Mouse (Mus musculus) skeletal muscle tissue, adult 2 months (tissue): ENCODE results near the gene Nomo1.

Experiments used
- DNase-seq: peaks from one replicate; pipeline ENCODE4 v3.0.0-alpha.2; 2012; ENCODE audit warnings: low read depth, low spot score

Nomo1 gene

GRCm38 (mm10) chr7:46033109-46033869 lies at the start of gene Nomo1:
Gene Nomo1, plus strand, starts transcription at chr7:46033698.
- peak; percentile 97 for DNase-seq

GRCm38 (mm10) chr7:45986893-45987292 lies 46.6 kb upstream of the Nomo1 start:
- no peak for DNase-seq

GRCm38 (mm10) chr7:45988344-45988743 lies 45.2 kb upstream of the Nomo1 start:
- no peak for DNase-seq

- DNase-seq, result no peak
Observed at GRCm38 (mm10) chr7:45992470-45992869, 41.0 kb upstream of the Nomo1 start.

- no peak for DNase-seq
Observed at GRCm38 (mm10) chr7:46000577-46000976, 32.9 kb upstream of the Nomo1 start.

- DNase-seq, result no peak
Observed at GRCm38 (mm10) chr7:46002748-46003147, 30.8 kb upstream of the Nomo1 start.

GRCm38 (mm10) chr7:46009578-46009977 lies 23.9 kb upstream of the Nomo1 start:
- peak; percentile 35 for DNase-seq

DNA sequence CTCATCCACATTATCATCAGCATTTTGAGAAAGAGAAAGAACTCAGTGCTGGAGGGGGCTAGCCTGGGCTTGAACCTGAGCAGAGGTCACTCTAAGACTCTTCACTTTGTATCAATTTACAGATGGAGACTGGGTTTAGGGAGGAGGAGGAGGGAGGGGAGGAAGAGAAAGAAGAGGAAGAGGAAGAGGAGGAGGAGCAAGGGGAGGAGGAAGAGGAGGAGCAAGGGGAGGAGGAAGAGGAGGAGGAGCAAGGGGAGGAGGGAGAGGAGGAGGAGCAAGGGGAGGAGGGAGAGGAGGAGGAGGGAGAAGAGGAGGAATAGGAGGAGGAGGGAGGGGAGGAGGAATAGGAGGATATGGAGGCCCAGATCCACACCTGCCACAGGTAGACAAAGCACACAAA lies 21.4 kb upstream of the Nomo1 start:
- DNase-seq, result no peak

DNA sequence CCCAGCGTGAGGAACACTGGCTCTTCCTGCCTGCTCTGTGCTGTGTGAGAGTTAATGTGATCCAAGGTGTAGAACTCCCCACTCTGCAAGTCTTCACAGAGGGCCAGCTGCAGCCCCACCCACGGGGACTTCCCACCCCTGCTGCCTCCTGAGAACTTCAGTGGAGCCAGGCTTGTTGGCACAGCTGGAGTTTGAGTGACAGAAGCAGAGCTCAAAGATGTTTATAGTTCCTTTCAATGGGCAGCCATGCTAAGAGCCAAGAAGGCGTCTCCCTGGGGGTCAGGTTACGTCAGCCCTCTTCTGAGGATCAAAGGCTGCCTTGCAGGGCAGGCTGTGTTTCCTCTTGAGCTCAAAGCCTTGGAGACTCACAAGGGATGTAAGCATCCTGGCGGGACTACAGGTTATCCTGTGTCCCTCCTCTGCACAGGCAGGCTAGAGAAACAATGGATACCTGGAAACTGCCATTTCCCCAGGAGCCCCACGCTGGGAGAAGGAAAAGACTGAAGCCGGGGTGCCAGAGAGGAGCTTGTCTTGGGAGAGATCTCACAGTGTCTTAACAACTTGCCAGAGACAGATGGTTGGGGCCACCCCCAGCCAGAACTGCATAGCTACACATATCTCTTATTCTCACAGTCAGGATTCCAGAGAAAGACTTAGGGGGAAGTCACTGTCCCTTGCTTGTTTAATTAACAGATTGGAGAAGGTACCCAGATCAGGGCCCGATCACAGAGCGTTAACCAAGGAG lies 20.1 kb upstream of the Nomo1 start:
- DNase-seq, result peak; percentile 62

GRCm38 (mm10) chr7:46019594-46019993 lies 13.9 kb upstream of the Nomo1 start:
- no peak for DNase-seq

GRCm38 (mm10) chr7:46021951-46022350 lies 11.5 kb upstream of the Nomo1 start:
- no peak for DNase-seq

DNA sequence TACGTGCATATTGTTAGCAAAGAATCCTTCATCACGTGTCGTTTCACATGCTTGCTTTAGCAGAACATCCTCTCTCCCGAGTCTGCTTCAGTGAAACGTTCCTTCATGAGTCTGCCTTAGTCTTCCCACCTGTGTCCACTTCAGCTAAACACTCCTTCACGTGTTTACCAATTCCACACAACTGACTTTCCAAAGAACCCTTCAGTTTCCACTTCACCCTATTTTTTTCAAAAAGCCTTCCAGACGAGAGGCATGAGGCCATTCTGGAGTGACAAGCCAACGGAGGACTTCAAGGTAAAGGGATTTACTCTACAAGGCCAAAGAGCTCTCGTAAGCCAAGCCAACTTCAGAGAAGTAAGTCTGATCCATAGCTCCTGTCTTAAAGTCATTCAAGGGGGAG lies 8.1 kb upstream of the Nomo1 start:
- no peak for DNase-seq

DNA sequence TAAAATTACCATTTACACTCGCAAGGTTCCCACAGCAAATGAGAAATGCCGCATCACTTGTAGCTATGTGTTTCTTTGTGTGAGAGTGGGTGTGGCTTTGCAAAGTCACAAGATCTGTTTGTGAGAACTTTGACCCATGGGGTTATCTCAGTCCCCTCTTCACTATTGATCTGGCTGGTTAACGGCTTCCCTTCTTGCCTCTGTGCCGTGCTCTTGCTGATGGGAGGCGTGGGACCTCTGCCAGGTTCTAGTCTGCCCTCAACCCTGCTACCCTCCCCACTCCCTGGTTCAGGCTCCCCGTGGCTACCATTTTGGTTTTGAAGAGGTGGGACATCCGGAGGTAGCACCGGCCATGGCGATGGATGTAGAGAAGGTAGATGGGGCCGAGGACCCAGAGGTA lies 4.8 kb upstream of the Nomo1 start:
- no peak for DNase-seq

DNA sequence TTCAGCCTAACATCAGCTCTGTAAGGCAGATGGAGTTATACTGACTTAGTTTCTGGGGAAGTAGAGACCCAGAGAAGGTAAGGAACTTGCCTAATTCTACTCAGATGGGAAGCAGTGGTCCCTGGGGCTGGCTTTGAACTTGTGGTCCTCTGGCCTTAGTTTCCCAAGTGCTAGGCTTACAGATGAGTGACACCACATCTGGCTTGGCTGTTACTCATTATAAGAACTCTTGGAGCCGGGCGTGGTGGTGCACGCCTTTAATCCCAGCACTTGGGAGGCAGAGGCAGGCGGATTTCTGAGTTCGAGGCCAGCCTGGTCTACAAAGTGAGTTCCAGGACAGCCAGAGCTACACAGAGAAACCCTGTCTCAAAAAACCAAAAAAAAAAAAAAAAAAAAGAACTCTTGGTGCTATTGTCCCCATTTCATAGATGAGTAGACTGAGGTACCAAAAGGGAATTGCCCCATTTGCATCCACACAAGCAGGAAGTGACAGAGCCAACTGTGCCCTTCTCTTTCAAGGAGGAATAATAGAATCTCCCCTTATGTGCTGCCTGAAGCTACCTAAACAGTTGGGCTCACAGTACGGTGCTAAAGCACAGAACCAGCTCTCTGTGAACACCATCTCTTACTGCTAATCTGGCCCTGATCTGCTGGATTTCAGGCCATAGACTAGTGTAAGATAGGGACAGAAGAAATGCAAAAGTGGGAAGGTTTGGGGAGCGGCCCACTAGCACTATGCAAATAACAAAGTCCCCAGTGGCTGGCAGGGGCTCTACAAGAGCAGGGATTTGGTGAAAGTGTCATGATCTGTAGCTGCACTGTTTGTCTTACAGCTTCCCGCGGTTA lies 4.0 kb upstream of the Nomo1 start:
- no peak for DNase-seq

- no peak for DNase-seq
Observed at GRCm38 (mm10) chr7:46030145-46030488, 3.4 kb upstream of the Nomo1 start, which contains the start of gene Abcc6. Gene Abcc6, minus strand, starts transcription at chr7:46030302.

GRCm38 (mm10) chr7:46031075-46031474 lies 2.4 kb upstream of the Nomo1 start:
- no peak for DNase-seq

- DNase-seq, result no peak
Observed at GRCm38 (mm10) chr7:46033870-46034337, 406 bp downstream of the Nomo1 start.

GRCm38 (mm10) chr7:46034991-46035390 lies 1.5 kb downstream of the Nomo1 start:
- DNase-seq, result no peak

- DNase-seq, result no peak
Observed at GRCm38 (mm10) chr7:46035468-46035867, 2.0 kb downstream of the Nomo1 start.

- DNase-seq, result no peak
Observed at GRCm38 (mm10) chr7:46037433-46037832, 3.9 kb downstream of the Nomo1 start.

DNA sequence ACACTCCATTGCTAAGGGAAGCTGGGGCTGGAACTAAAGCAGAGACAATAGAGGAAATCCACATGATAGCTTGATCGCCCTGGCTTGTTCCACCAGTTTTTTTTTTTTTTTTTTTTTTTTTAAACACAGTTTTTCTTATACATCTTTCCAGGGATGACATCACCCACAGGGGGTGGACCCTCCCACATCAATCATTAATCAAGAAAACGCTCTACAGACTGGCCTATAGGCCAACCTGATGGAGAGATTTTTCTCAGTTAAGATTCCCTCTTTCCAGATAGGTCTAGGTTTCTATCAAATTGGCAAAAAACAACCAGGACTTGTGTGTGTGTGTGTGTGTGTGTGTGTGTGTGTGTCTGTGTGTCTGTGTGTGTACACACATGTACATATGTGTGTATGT lies 6.4 kb downstream of the Nomo1 start:
- DNase-seq, result no peak

DNA sequence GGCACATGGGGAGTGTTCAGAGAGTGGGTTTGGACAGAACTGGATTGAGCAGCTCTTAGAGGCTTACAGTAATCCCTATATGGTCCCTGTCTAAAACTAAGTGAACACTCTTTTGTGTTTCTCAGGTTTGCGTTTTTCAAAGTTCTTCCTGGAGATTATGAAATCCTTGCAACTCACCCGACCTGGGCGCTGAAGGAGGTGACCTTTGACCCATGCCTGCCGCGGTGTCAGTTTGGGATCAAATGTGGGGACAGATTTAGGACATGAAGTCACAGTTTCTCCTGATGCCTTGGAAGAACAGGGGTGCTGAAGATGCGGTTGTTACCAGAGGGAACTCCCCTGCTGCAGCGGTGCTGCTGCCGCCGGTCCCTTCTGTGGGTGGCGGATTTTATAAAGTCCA lies 10.6 kb downstream of the Nomo1 start:
- no peak for DNase-seq
